Mouse (Mus musculus) liver, embryonic 16.5 days (tissue): ENCODE measurements at regions not wholly inside any gene's neighbourhood (a gene's known extent, or its start where the extent isn't known, plus 50 kb on each side); places are given as distances from the start of the nearest gene placed in this dataset.

Experiments used
- ATAC-seq: fragments of 200-750 bp; cut with Nextera tagmentation; 2 replicates; pipeline ENCODE4 v1.8.0; 2017; ENCODE audit warnings: low read depth, mild to moderate bottlenecking, moderate number of reproducible peaks, moderate library complexity
- H3K27ac ChIP-seq: fragments of 300-500 bp; sonication (generic); 2 replicates; pipeline ENCODE4 v1.5.1; 2014; ENCODE audit warnings: mild to moderate bottlenecking, low read length
- H3K27me3 ChIP-seq: fragments of 300-500 bp; sonication (generic); 2 replicates; pipeline ENCODE4 v1.6.1; 2014; ENCODE audit warnings: low read depth, low read length, mixed read lengths; ENCODE audit not compliant: control insufficient read depth, insufficient read depth
- H3K36me3 ChIP-seq: fragments of 300-500 bp; sonication (generic); 2 replicates; pipeline ENCODE4 v1.6.1; 2014; ENCODE audit warnings: mild to moderate bottlenecking; ENCODE audit not compliant: control insufficient read depth, insufficient read depth
- H3K4me1 ChIP-seq: fragments of 300-500 bp; sonication (generic); 2 replicates; pipeline ENCODE4 v1.6.1; 2014; ENCODE audit warnings: low read depth, low read length, mixed read lengths; ENCODE audit not compliant: control insufficient read depth
- H3K4me2 ChIP-seq: fragments of 300-500 bp; sonication (generic); 2 replicates; pipeline ENCODE4 v1.6.1; 2014; ENCODE audit warnings: low read depth, low read length, mixed read lengths
- H3K4me3 ChIP-seq: fragments of 300-500 bp; sonication (generic); 2 replicates; pipeline ENCODE4 v1.5.1; 2014; ENCODE audit warnings: low read depth, mild to moderate bottlenecking, low read length
- H3K9ac ChIP-seq: fragments of 300-500 bp; sonication (generic); 2 replicates; pipeline ENCODE4 v1.6.1; 2014; ENCODE audit warnings: low read depth, low read length
- H3K9me3 ChIP-seq: fragments of 300-500 bp; sonication (generic); replicated peaks from 2 replicates; pipeline ENCODE4 v1.6.1; 2016; ENCODE audit warnings: low read length; ENCODE audit not compliant: control insufficient read depth
- WGBS: fragments of 180-500 bp; shearing (Covaris S2); extraction: QIAGEN DNeasy Blood & Tissue Kit; methylation state at CpG from one replicate; pipeline ENCODE4 v1.1.7; 2014; ENCODE audit not compliant: insufficient replicate concordance; 5-methylcytosine and 5-hydroxymethylcytosine counted together

- 52% methylated on average over 6 of the region's 6 CpGs for WGBS
- no peaks in the 10 kb centered on the region for H3K36me3 ChIP-seq
- H3K4me3 ChIP-seq, result no peak overlapping the region
- H3K9me3 ChIP-seq, result no peaks in the 10 kb centered on the region
- peaks cover 30% of the 10 kb centered on the region for H3K4me1 ChIP-seq
- no peak for ATAC-seq
- no peak overlapping the region for H3K4me2 ChIP-seq
- peak overlapping the region; percentile 8; the same call in 1 of the 2 replicates for H3K27ac ChIP-seq
- H3K9ac ChIP-seq, result no peak overlapping the region
- H3K27me3 ChIP-seq, result no peaks in the 10 kb centered on the region
Observed at GRCm38 (mm10) chr13:111982796-111983460, 174.1 kb upstream of the Map3k1 start.

GRCm38 (mm10) chr13:111984081-111984574 lies 175.3 kb upstream of the Map3k1 start:
- H3K36me3 ChIP-seq, result no peaks in the 10 kb centered on the region
- ATAC-seq, result peak; percentile 26
- no peak overlapping the region for H3K27ac ChIP-seq
- no peak overlapping the region; the same call in 1 of the 2 replicates for H3K4me2 ChIP-seq
- H3K4me1 ChIP-seq, result peaks cover 34% of the 10 kb centered on the region
- no peaks in the 10 kb centered on the region for H3K9me3 ChIP-seq
- WGBS, result 37% methylated on average over 10 of the region's 10 CpGs
- H3K4me3 ChIP-seq, result no peak overlapping the region
- H3K27me3 ChIP-seq, result no peaks in the 10 kb centered on the region
- H3K9ac ChIP-seq, result no peak overlapping the region

GRCm38 (mm10) chr13:111985406-111985805 lies 176.6 kb upstream of the Map3k1 start:
- WGBS, result 72% methylated on average over 5 of the region's 5 CpGs

GRCm38 (mm10) chr13:111986681-111987080 lies 177.9 kb upstream of the Map3k1 start:
- peaks cover 30% of the 10 kb centered on the region for H3K4me1 ChIP-seq
- H3K27ac ChIP-seq, result 0 out of 2 replicates have a peak overlapping the region, but pooled peaks have one; percentile 21
- H3K9ac ChIP-seq, result 0 out of 2 replicates have a peak overlapping the region, but pooled peaks have one; percentile 13
- H3K27me3 ChIP-seq, result peaks cover 4% of the 10 kb centered on the region
- no peak for ATAC-seq
- no peak overlapping the region for H3K4me3 ChIP-seq
- WGBS, result 65% methylated on average over 15 of the region's 15 CpGs
- no peak overlapping the region; the same call in 1 of the 2 replicates for H3K4me2 ChIP-seq
- H3K9me3 ChIP-seq, result no peaks in the 10 kb centered on the region
- no peaks in the 10 kb centered on the region for H3K36me3 ChIP-seq

More at GRCm38 (mm10) chr13:111985406-111985805, 176.6 kb upstream of the Map3k1 start:
- Histone ChIP-seq H3K27ac (no peak overlapping the region), H3K9me3 (no peaks in the 10 kb centered on the region), H3K36me3 (no peaks in the 10 kb centered on the region), H3K4me3 (no peak overlapping the region), H3K9ac (no peak overlapping the region), H3K4me1 (peaks cover 30% of the 10 kb centered on the region), H3K4me2 (no peak overlapping the region), H3K27me3 (no peaks in the 10 kb centered on the region; the same call in 1 of the 2 replicates)
- no peak for ATAC-seq

- H3K9ac ChIP-seq, result no peak overlapping the region
- peak overlapping the region; percentile 21; the same call in 1 of the 2 replicates for H3K27ac ChIP-seq
- 51% methylated on average over 3 of the region's 3 CpGs for WGBS
- peaks cover 4% of the 10 kb centered on the region for H3K27me3 ChIP-seq
- H3K9me3 ChIP-seq, result no peaks in the 10 kb centered on the region
- no peak overlapping the region for H3K4me2 ChIP-seq
- ATAC-seq, result peak; percentile 81
- H3K4me1 ChIP-seq, result peaks cover 30% of the 10 kb centered on the region
- H3K4me3 ChIP-seq, result no peak overlapping the region
- no peaks in the 10 kb centered on the region for H3K36me3 ChIP-seq
Observed at GRCm38 (mm10) chr13:111987420-111987819, 178.6 kb upstream of the Map3k1 start.

GRCm38 (mm10) chr13:111990913-111991534 lies 182.2 kb upstream of the Map3k1 start:
- no peak overlapping the region for H3K4me3 ChIP-seq
- H3K27me3 ChIP-seq, result peaks cover 4% of the 10 kb centered on the region
- H3K27ac ChIP-seq, result no peak overlapping the region
- peaks cover 17% of the 10 kb centered on the region for H3K4me1 ChIP-seq
- no peak overlapping the region for H3K4me2 ChIP-seq
- no peaks in the 10 kb centered on the region for H3K9me3 ChIP-seq
- no peaks in the 10 kb centered on the region for H3K36me3 ChIP-seq
- WGBS, result 49% methylated on average over 11 of the region's 11 CpGs
- no peak overlapping the region for H3K9ac ChIP-seq
- no peak for ATAC-seq

- H3K9ac ChIP-seq, result no peak overlapping the region
- H3K36me3 ChIP-seq, result no peaks in the 10 kb centered on the region
- peaks cover 4% of the 10 kb centered on the region for H3K27me3 ChIP-seq
- no peak overlapping the region for H3K27ac ChIP-seq
- peaks cover 10% of the 10 kb centered on the region for H3K4me1 ChIP-seq
- no peak for ATAC-seq
- WGBS, result 71% methylated on average over 9 of the region's 9 CpGs
- no peaks in the 10 kb centered on the region for H3K9me3 ChIP-seq
- no peak overlapping the region for H3K4me2 ChIP-seq
- H3K4me3 ChIP-seq, result no peak overlapping the region
Observed at GRCm38 (mm10) chr13:111992075-111992847, 183.5 kb upstream of the Map3k1 start.

GRCm38 (mm10) chr13:111994862-111995490 lies 186.2 kb upstream of the Map3k1 start:
- ATAC-seq, result no peak
- Histone ChIP-seq H3K4me1 (no peaks in the 10 kb centered on the region), H3K27ac (no peak overlapping the region), H3K9me3 (no peaks in the 10 kb centered on the region), H3K9ac (no peak overlapping the region), H3K4me3 (no peak overlapping the region), H3K4me2 (no peak overlapping the region), H3K36me3 (no peaks in the 10 kb centered on the region), H3K27me3 (peaks cover 4% of the 10 kb centered on the region)
- 63% methylated on average over 5 of the region's 5 CpGs for WGBS
